Mouse (Mus musculus) 416B (cell line): ENCODE data around the gene Dgkb.
A peak's percentile ranks its signal among the peaks of the same experiment; 100 is the strongest.

Experiments used
- DNase-seq: peaks from one replicate; pipeline ENCODE4 v3.0.0; 2011; ENCODE audit warnings: low read depth

The Dgkb gene

GRCm38 (mm10) chr12:37817426-37817825 lies at the start of gene Dgkb:
TSS of gene Dgkb (plus strand) at chr12:37817726.
- no peak for DNase-seq

DNA sequence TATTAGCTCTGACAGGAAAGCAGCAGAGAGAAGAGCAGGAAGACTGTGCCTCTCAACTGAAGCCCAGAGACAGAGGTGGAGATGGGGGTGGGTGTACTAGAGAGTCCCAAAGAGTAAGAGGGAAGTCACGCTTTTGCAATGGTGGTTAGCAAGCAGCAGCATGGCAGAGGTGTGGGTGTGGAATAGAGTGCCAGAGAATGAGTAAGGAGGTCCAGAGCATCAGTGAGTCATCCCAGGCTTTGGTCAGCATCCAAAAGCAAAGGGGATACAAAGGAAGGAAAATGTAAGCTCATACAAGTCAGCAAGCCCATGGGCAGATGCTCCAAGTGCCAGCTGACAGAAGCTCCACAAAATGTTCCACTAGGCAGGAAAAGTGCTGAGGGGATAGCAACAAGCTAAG lies 47.7 kb upstream of the Dgkb start:
- DNase-seq, result peak; percentile 1

GRCm38 (mm10) chr12:37773681-37774357 lies 43.7 kb upstream of the Dgkb start:
- peak; percentile 40 for DNase-seq

DNA sequence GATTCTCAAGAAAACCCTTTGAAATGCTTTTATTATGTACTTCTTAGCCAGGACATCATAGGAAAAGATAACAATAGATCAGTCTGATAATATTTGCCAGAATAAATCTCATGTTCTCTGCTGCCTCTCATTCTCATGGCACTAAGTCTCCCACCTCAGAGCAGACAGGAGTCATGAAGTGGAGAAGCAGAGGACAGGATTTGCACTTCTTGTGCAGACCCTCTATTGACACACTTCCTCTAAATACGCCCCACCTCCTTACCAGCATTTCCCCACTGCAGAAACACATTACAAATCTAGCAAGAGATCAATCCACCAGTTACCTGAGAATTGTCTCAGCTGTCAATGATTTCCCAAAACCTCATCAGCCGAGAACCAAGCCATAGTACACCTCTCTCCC lies 42.9 kb upstream of the Dgkb start:
- no peak for DNase-seq

GRCm38 (mm10) chr12:37796265-37796928 lies 21.1 kb upstream of the Dgkb start:
- no peak for DNase-seq

DNA sequence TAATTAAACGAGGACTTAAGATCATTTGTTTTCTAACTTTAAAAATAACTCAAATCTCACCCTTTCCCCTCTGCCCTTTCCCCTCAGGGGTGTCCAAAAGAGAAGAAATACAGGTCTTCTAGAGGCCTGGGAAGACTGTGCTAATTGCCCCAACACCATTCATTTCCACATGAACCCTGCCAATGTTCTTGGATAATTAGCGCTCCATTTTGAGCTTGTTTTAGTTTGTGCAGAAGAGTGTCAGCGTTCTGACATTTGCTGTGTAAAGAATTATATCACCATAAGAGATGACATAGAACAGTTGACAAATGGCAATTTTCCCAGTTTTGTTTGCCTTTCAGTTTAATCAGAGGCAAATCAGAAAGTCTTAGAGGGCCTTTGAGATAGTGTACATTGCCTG lies 3.4 kb upstream of the Dgkb start:
- DNase-seq, result no peak

- no peak for DNase-seq
These were observed 3.7 kb downstream of the Dgkb start for GRCm38 (mm10) chr12:37821052-37821810.

DNA sequence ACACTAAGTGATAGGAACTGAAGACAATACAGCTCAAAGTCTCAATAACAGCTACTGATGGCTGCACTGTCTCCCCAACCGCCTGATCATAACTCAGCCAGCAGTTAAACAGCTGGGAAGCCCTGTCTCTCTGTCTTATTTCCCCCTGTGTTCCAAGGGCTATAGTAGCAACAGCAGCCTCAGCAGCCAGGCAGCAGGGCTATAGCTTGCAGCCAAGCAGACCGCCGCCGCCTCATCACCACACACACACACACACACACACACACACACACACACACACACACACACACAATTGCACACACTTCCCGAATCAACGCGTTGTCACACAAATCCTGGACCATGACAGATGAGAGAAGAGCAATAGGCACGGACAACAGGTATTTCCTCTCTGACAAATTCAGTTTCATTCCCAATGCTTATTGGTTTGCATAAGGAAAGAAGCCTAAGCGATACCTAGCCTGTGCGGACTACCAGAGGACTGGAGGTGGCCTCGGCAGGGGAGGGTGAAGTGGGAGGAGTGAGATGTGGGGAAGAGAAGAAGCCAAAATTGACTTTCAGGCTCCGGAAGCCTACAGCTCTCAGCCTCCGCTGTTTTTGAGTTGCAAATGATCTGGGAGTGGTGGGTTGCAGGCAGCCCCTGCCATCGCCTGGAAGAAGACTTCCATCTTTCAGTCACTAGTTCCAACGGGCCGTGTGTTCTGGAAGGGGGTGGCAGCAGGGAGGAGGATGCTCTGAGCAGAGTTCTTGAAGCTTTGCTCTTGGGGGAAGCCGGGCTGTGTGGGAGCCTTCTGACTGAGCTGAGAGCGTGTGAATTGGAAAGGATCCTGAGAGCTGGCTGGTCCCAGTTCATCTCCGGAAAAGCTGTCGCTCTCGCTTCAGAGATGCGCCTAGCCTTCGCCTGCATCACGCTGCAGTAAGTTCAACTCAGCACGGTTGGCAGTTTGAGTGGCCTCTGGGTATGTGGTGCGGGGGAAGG lies 62.8 kb downstream of the Dgkb start:
- DNase-seq, result no peak

GRCm38 (mm10) chr12:37881376-37881775 lies 63.9 kb downstream of the Dgkb start:
- DNase-seq, result no peak

GRCm38 (mm10) chr12:37882796-37883195 lies 65.3 kb downstream of the Dgkb start:
- no peak for DNase-seq

DNA sequence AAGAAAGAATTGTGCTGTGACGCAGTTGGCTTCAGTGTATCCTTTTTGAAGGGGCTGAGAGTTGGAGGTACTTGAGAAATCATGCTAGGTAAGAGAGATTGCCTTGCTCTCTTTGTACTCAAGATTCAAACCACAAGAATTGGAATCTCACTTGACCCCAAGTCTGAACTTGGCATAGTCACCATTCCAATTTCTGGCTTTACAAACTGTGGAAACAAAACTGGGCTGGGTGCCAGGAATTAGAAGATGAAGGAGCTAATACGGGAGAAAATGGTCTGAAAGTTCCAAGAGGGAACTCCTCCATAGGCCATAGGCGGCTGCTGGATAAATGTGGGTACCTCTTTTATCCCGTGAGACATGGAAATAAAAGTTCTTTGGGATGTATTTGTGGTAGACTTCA lies 66.3 kb downstream of the Dgkb start:
- DNase-seq, result no peak

GRCm38 (mm10) chr12:37888591-37888990 lies 71.1 kb downstream of the Dgkb start:
- DNase-seq, result no peak

DNA sequence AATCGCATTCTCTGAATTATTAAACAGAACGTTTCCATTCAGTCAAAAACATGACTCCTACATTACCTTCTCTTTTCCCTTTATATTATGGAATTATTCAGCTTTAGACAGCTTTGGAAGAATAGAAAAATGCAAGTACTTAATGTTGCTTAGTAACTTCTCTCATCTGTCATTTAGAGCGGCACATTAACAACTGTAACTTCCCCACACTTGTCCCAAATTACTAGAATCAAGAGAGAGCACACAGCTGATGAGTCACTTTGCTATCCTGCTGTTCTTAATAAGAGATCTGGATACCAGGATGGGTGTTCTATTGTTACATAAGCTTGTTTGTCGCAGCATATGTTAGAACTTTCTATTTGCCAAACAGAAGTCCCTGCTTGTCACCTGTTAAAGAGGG lies 71.9 kb downstream of the Dgkb start:
- DNase-seq, result no peak

DNA sequence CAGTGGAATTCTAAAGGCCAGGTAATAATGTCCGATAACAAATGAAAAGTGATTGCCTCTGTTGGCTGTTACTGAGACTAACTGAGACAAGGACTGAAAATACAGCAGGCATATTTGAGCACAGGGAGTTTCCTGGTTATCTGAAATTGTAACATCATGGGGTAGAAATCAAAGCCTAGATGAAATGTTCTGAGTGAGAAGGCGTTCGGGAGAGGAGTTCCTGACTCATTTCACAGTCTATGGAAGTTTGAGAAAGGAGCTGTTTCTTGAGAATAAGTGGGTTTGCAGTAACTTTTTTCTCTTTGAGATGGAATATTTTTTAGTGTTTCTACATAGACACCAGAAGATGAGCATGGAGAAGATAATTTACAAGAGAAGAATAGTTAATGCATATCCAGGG lies 73.8 kb downstream of the Dgkb start:
- DNase-seq, result no peak

DNA sequence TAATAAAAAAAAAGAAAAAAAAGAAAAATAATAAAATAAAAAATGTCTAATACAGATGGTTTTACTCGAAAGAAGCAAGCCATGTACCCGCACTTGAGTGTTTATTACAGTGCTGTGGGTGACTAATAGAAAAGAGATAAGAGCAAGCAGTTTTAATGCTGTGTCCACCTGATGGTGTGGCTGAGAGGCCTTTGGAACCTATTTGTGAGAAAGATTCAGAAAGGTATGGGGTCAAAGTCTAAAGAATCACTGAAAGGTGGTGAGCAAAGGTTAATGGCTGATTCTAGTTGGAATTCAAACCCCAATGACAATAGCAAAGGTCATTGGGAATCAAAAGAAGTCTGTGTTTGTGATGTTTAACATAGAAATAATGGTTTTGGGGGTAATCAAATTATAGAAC lies 124.6 kb downstream of the Dgkb start:
- no peak for DNase-seq

DNA sequence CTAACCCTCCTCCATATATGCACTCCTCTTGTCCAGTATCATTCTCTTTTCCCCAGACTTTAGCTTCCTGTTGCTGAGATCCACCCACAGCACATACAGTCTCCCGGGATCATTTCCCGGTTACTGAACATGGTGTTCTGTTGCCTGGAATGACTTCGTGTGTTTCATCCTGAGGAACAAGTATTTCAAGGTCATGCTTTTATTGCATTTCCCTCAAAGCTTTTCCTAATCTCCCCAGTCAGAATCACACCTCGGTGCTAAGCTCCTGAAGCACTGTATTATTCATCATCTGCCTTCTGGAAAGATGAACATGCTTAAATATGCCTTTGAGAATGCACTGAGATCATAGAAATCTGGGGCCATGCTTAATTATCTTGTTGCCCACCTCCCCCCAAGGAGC lies 138.7 kb downstream of the Dgkb start:
- DNase-seq, result no peak

DNA sequence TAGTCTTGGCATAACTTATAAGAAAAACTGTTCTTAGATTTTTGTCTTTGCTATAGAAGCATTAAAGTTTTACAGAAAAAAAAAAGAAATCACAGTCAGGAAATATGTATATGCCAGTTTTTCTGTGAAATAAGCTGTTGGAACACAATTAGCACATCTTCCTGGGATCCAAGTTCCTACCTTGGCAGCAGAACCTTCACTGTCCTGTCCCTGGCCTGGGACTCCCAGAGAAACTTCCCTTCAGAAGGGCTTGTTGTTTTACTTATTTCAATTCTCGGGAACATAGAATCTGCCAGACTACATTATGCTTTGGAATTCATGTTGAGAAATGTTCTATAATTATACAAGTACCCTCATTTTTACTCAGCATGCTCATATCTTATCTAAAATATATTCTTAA lies 154.0 kb downstream of the Dgkb start:
- no peak for DNase-seq

GRCm38 (mm10) chr12:37978498-37979187 lies 161.1 kb downstream of the Dgkb start:
- DNase-seq, result no peak

- peak; percentile 5 for DNase-seq
These were observed 167.8 kb downstream of the Dgkb start for GRCm38 (mm10) chr12:37985352-37985751.

DNA sequence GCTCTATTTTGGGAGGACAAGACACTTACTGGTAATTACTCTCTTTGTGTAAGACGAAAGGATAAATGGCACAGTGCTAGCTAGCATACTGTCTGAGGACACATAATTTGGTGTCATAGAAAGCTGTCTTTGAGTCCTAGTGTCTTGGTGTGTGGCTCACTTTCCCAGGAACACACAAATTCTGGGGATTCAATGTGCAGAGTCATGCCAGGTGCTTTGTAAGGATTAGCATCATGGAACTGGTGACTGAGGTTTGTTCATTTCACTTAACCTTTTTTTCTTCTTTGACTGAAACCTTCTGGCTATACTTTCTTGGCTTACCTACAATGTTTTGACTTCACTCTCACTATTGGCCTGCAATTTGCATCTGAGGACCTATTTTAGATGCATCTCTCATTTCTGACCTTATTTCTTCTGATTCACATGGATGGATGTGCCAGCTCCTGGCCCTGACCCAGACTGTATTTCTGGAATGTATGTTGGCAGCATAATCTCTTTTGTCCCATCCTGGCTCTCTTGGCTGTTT lies 170.6 kb downstream of the Dgkb start:
- no peak for DNase-seq

GRCm38 (mm10) chr12:37993221-37993620 lies 175.7 kb downstream of the Dgkb start:
- DNase-seq, result no peak
